Mouse (Mus musculus) erythroid progenitor cell, adult 5-6 weeks (primary cell): ENCODE data around the gene Fbxo6. TPM values are rescaled to one million over a fixed set of nuclear protein-coding genes. Genes with fewer than 3 reads are reported as not detected.
A peak's percentile ranks its signal among the peaks of the same experiment; 100 is the strongest.
"Not testable (repeated sequence)": the region's sequence is repeated elsewhere in the genome, so short reads cannot be mapped to it uniquely, and the experiment has no call there.

Experiments
- ATAC-seq: replicated peaks from 2 replicates; pipeline ENCODE4 v1.8.0; 2016; ENCODE audit warnings: moderate number of reproducible peaks, mild to moderate bottlenecking, moderate TSS enrichment, inconsistent platforms; ENCODE audit not compliant: poor library complexity, low FRiP score, severe bottlenecking
- total RNA-seq, 2 experiments: library from RNA; stranded (forward) in 1 of 2; stranded (reverse) in 1 of 2; fragments of 150-400 nt in 1 of 2; fragments of 186-747, 209-891 nt in 1 of 2; gene quantifications; 2 replicates each; pipeline versions ENCODE4 v1.2.3 to v1.2.4; 2015 to 2017; ENCODE audit warnings: low replicate concordance in 2 of 2

Fbxo6 gene
- total RNA-seq, 2 experiments from 2014 or later = not detected

- no peak for ATAC-seq
Observed at GRCm38 (mm10) chr4:148130561-148131413, 21.2 kb downstream of the Fbxo6 start, which contains the start of gene Draxin. Draxin (minus strand) TSS chr4:148130698.

GRCm38 (mm10) chr4:148130133-148130532, 21.8 kb downstream of the Fbxo6 start, which contains the start of gene Mad2l2:
Mad2l2 (plus strand) TSS chr4:148130384.
- no peak for ATAC-seq

DNA sequence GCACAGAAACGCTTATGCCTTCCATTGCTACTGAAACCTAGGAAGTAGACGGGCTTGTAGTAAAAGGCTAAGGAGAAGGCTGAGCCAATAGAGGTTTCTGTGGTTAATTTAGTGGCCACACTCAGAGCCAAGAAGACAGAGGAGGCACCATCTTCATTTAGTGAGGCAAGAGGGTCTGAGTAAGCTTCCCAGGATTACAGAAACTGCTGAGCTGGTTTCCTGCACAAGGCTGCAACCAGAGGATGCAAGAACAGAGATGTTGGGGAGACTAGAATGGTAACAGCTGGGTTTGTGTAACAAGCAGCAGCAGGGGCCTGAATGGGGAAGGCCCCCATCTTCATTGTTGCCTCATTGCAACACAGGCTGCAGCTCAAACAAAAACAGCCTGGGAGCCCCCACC, 23.3 kb downstream of the Fbxo6 start:
- ATAC-seq = no peak

DNA sequence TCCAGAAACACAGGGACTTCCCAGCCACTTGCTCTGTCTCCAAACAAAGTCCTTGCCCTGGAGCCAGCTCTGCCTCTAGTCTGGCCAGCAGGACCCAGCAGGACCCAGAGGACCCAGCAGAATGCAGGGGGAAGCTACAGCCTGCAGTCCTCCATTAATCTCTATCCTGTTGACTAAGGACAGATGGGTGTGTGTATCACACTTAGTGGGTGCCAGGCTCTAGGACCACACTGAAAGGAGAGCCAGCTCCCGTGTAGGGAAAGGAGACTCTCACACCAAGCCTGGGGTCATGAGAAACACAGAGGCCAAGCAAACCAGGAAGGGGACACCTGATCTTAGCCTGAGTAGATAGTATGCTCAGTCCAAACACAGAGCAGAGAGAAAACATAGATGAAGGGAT, 23.7 kb downstream of the Fbxo6 start:
- ATAC-seq = no peak

GRCm38 (mm10) chr4:148122694-148123066, 29.3 kb downstream of the Fbxo6 start:
- no peak for ATAC-seq

- ATAC-seq = no peak
Observed at GRCm38 (mm10) chr4:148121982-148122693, 29.8 kb downstream of the Fbxo6 start.

- no peak for ATAC-seq
Observed at GRCm38 (mm10) chr4:148121362-148121761, 30.6 kb downstream of the Fbxo6 start.

DNA sequence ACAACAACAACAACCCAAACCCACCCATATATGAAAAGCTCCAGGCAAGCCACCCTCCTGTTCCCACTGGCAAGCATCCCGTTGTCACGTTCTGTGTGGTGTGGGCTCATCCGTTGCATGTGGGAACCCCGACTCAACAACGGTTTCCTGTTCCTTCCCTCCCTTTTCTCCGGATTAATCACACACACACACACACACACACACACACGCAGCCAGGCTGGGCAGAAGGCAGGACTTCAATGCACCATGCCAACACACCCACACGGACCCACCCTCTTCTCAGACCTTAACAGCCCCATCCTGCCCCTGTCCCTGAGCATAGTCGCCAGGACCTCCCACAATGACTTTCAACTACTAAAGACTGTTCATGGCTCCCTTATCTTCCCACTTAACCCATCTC, 31.4 kb downstream of the Fbxo6 start:
- ATAC-seq = no peak

DNA sequence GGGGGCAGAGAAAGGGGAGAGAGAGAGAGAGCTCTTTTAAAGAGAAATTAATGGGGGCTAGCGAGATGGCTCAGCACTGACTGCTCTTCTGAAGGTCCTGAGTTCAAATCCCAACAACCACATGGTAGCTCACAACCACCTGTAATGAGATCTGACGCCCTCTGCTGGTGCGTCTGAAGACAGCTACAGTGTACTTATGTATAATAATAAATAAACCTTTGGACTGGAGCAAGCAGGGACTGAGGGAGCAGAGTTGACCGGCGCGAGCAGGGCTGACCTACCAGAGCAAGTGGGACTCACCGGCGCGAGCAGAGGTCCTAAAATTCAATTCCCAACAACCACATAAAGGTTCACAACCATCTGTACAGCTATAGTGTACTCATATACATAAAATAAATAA, 32.4 kb downstream of the Fbxo6 start:
- ATAC-seq = not testable (repeated sequence)

- no peak for ATAC-seq
Observed at GRCm38 (mm10) chr4:148117392-148117791, 34.5 kb downstream of the Fbxo6 start.

DNA sequence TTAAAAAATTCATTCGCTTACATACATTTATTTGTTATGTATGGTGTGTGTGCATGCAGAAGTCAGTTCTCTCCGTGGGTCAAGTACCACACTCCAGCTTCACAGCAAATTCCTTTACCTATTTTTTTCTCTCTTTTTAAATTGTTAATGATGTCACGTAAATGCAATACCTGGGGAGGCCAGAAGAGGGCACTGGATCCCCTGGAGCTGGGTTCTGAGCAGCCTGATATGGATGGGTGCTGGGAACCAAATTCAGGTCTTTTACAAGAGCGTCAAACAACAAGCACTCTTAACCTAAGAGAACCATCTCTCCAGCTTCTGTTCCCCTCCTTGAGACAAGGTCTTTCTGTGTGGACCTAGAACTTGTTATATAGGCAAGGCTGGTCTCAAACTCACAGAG, 35.3 kb downstream of the Fbxo6 start:
- no peak for ATAC-seq

- no peak for ATAC-seq
Observed at GRCm38 (mm10) chr4:148115467-148115866, 36.5 kb downstream of the Fbxo6 start.

DNA sequence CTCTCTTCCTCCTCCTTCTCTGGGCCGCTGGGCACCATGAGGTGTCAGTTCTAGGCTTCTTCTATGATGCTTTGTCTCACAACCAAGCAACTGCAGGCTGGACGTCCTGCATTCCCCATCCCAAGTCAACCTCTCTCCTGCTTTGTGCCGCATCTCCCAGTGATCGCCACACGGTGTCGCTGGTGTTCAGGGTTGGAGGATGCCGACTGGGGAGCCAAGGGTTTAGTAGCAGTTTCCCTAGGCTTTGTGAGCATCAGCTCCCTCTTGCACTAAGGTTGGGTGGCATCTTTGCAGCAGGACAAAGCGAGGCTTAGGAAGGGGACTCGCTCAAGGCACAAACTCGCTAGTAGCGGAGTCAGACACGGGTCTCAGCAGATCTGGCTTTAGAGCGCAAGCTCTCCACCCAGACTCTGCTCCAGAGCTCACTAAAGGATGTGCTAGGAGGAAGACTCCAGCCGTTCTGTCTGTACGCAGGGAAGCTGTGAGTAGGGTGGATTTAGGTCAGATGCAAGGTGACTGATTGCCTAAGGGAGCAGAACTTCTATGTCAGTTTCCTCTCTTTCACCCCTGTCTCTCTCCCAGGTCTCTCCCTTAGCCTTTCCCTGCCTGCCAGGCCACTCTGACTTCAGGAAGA, 37.1 kb downstream of the Fbxo6 start:
- peak; percentile 72 for ATAC-seq

DNA sequence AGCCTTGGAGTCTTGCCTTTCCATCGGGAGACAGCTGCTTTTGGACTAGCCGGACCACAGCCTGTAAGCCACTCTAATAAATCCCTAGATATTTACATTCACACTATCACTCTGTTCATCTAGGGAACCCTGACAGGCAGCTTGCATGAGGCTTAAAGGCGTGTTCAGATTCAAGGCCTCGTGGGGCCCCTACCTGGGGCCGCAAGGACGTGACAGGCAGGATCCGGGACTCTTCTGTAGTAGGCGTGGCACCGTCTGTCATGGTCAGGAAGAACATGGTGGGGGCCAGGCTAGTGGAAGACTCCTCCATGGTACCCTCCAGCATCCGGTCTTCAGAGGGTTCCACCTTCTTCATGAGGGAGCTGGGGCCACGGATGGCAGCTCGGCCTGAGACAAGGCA, 39.4 kb downstream of the Fbxo6 start:
- ATAC-seq = no peak

DNA sequence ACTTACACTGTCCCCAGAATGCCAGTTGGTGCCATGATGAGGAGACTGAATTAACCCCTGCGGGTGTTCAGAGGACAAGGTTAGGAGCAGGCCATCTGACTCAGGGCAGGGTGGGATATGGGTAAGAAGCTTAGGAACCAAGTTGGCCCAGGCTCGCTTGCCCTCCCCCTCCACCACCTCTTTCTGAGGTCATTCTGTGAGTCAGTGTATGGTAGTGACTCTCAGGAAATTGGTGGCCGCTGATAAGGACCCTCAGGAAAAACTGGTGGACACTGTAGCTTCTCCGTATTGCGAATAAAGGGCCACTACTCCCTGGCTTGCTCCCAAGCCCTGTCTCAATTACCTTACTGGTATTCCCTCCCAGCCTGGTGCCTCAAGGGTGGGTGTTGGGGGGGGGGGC, 42.7 kb downstream of the Fbxo6 start:
- ATAC-seq = no peak

- no peak for ATAC-seq
Observed at GRCm38 (mm10) chr4:148108565-148109100, 43.3 kb downstream of the Fbxo6 start.

- ATAC-seq = no peak
Observed at GRCm38 (mm10) chr4:148107621-148108291, 44.2 kb downstream of the Fbxo6 start.

DNA sequence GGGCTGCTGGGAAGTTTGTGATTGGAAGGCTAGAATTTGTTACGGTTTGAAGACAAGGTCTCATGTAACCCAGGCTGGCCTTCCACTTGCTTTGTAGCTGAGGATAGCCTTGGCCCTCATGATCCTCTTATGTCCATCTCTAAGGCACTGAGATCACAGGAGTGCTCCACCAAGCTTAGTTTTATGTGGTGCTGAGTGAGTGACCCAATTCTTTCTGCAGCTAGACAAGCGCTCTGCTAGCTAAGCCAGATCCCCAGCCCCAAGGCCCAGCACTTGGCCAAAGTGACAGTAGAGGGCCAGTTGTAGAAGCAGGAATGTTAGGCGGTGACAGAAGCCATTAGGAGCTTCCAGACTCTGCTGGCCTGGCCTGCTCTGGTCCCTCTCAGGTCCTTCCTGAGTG, 47.8 kb downstream of the Fbxo6 start:
- ATAC-seq = no peak

GRCm38 (mm10) chr4:148101801-148102527, 50.0 kb downstream of the Fbxo6 start:
- ATAC-seq = no peak
